25 mouse cellular contexts compared by ENCODE assay signal in genomic region chr15:99238006-99238405, GRCm38 (mm10). TPM values are rescaled to one million over a fixed set of nuclear protein-coding genes. Genes with fewer than 3 reads are reported as not detected.
DNase-seq lines count a peak whose midpoint lies in the region; ATAC-seq and TF ChIP-seq lines count a peak whose summit lies in the region.
"Had no signal": no experiment of that assay in that cellular context is flagged by ENCODE, and none has a peak within 500 bp of the region (broad histone marks: within the 10 kb centered on the region; RNA-seq: fewer than 3 reads in every experiment).

No protein-coding gene starts in this region.

- WGBS in forebrain, embryonic 10.5 days, result 63% methylated on average over 11 of the region's 11 CpGs
- 66% methylated on average over 11 of the region's 11 CpGs for WGBS in forebrain, postnatal 0 days
- WGBS in limb, embryonic 11.5 days, result 57% methylated on average over 11 of the region's 11 CpGs

- H3K4me1 ChIP-seq in forebrain, embryonic 10.5 days, result peaks cover 22% of the 10 kb centered on the region
- H3K4me1 ChIP-seq in forebrain, postnatal 0 days (ENCODE audit: insufficient read depth), result no peaks in the 10 kb centered on the region
- peaks cover 61% of the 10 kb centered on the region for H3K4me1 ChIP-seq in E14TG2a.4 (replicated peaks; ENCODE audit: low read depth, low read length)
- no peaks in the 10 kb centered on the region for H3K4me1 ChIP-seq in limb, embryonic 11.5 days (ENCODE audit: control insufficient read depth, insufficient read depth, low read length)
- H3K4me1 ChIP-seq: heart, embryonic 12.5 days; hindbrain, embryonic 15.5 days had no signal

- H3K27ac ChIP-seq in forebrain, embryonic 10.5 days, result peak overlapping the region; percentile 31; the same call in 1 of the 2 replicates
- H3K27ac ChIP-seq in forebrain, postnatal 0 days (ENCODE audit: low read depth, low read length), result no peak overlapping the region
- H3K27ac ChIP-seq in limb, embryonic 11.5 days (replicated peaks; ENCODE audit: low read depth, low read length), result no peak overlapping the region
- H3K27ac ChIP-seq: hindbrain, embryonic 15.5 days; left cerebral cortex, adult 2 months; liver, embryonic 12.5 days had no signal

- no peak for DNase-seq in forebrain, embryonic 10.5 days (ENCODE audit: extremely low spot score, low spot score)
- DNase-seq in forebrain, postnatal 0 days, result no peak
- no peak for DNase-seq in limb, embryonic 11.5 days (ENCODE audit: low spot score)
- peak; percentile 79 for DNase-seq in thymus, postnatal 14 days
- DNase-seq in left cerebral cortex, adult 18-20 months (ENCODE audit: low spot score in 2 of 2), result no peak
- DNase-seq in adrenal gland, adult 8-10 months, result no peak
- DNase-seq in urinary bladder, postnatal 10 days (ENCODE audit: low spot score), result no peak
- DNase-seq: cerebellum, adult 2 months; heart, postnatal 36 days; kidney, postnatal 36 days; left cerebral cortex, postnatal 4 days; lung, adult 2 months; lung, postnatal 36 days; right cerebral cortex, postnatal 4 days had no signal

- ATAC-seq in forebrain, postnatal 0 days, result no peak
- no peak for ATAC-seq in limb, embryonic 11.5 days (ENCODE audit: insufficient number of reproducible peaks, low FRiP score, low TSS enrichment, low read depth)
- ATAC-seq: intestine, embryonic 16.5 days; liver, embryonic 12.5 days; midbrain, embryonic 16.5 days had no signal

- H3K9ac ChIP-seq in forebrain, postnatal 0 days, result no peak overlapping the region
- H3K9ac ChIP-seq in limb, embryonic 11.5 days (ENCODE audit: low read length), result 0 out of 2 replicates have a peak overlapping the region, but pooled peaks have one; percentile 2
- H3K9ac ChIP-seq: heart, embryonic 12.5 days; hindbrain, embryonic 15.5 days; liver, embryonic 12.5 days had no signal

- no peak for TF ChIP-seq CTCF in forebrain, postnatal 0 days (IDR thresholded peaks at IDR 0.05; ENCODE audit: low read depth)
- TF ChIP-seq CTCF in E14TG2a.4 (conservative IDR thresholded peaks at IDR 0.05; ENCODE audit: low read length), result no peak

- no peaks in the 10 kb centered on the region for H3K9me3 ChIP-seq in forebrain, embryonic 10.5 days
- no peaks in the 10 kb centered on the region for H3K9me3 ChIP-seq in forebrain, postnatal 0 days (ENCODE audit: low read length)
- no peaks in the 10 kb centered on the region for H3K9me3 ChIP-seq in E14TG2a.4 (ENCODE audit: low read length)
- no peaks in the 10 kb centered on the region for H3K9me3 ChIP-seq in limb, embryonic 11.5 days (ENCODE audit: control insufficient read depth, low read length)
- H3K9me3 ChIP-seq: G1E; heart, embryonic 12.5 days; hindbrain, embryonic 15.5 days; liver, embryonic 12.5 days had no signal

- peaks cover 30% of the 10 kb centered on the region for H3K36me3 ChIP-seq in forebrain, embryonic 10.5 days (replicated peaks)
- H3K36me3 ChIP-seq in forebrain, postnatal 0 days (ENCODE audit: insufficient read depth), result peaks cover 24% of the 10 kb centered on the region
- peaks cover 26% of the 10 kb centered on the region for H3K36me3 ChIP-seq in E14TG2a.4 (ENCODE audit: insufficient read depth, low read length)
- no peaks in the 10 kb centered on the region; the same call in 1 of the 2 replicates for H3K36me3 ChIP-seq in limb, embryonic 11.5 days (ENCODE audit: control insufficient read depth, insufficient read depth, low read length)

- no peak overlapping the region for H3K4me2 ChIP-seq in forebrain, postnatal 0 days (ENCODE audit: low read depth)
- no peak overlapping the region for H3K4me2 ChIP-seq in limb, embryonic 11.5 days (ENCODE audit: low read depth, severe bottlenecking)
- H3K4me2 ChIP-seq: heart, embryonic 12.5 days; hindbrain, embryonic 15.5 days; liver, embryonic 12.5 days had no signal

- H3K4me3 ChIP-seq in forebrain, embryonic 10.5 days, result no peak overlapping the region
- no peak overlapping the region for H3K4me3 ChIP-seq in forebrain, postnatal 0 days (ENCODE audit: low read depth, low read length)
- peak overlapping the region; percentile 54 for H3K4me3 ChIP-seq in E14TG2a.4 (replicated peaks; ENCODE audit: low read length)
- no peak overlapping the region for H3K4me3 ChIP-seq in limb, embryonic 11.5 days (ENCODE audit: low read depth, low read length)
- H3K4me3 ChIP-seq: heart, embryonic 12.5 days; hindbrain, embryonic 15.5 days; left cerebral cortex, adult 2 months; liver, embryonic 12.5 days had no signal

- peaks cover 18% of the 10 kb centered on the region for H3K27me3 ChIP-seq in forebrain, embryonic 10.5 days (ENCODE audit: poor library complexity, severe bottlenecking)
- no peaks in the 10 kb centered on the region for H3K27me3 ChIP-seq in forebrain, postnatal 0 days (ENCODE audit: insufficient read depth, low read length)
- H3K27me3 ChIP-seq in E14TG2a.4 (ENCODE audit: insufficient read depth, low read length), result peaks cover 10% of the 10 kb centered on the region
- no peaks in the 10 kb centered on the region for H3K27me3 ChIP-seq in limb, embryonic 11.5 days (ENCODE audit: control insufficient read depth, insufficient read depth, low read length)
- H3K27me3 ChIP-seq: hindbrain, embryonic 15.5 days had no signal

RNA-seq across cellular contexts. Expression of gene Kcnh3, which starts 13.3 kb away (rescaled TPM):
- 0.17 TPM in 1 of 2 replicates, not detected in the other for polyA plus RNA-seq in forebrain, embryonic 10.5 days (2016; fragmentation: Nextera tagmentation; extraction: Ambion mirVana)
- total RNA-seq in forebrain, postnatal 0 days (2014; rRNA removed), result 22.9 and 435 TPM in 2 replicates
- 7.7 and 8.2 TPM in 2 replicates for polyA plus RNA-seq in forebrain, postnatal 0 days (2015; fragmentation: Nextera tagmentation; extraction: Ambion mirVana)
- 0.07 TPM in 1 of 2 replicates, not detected in the other for polyA plus RNA-seq in limb, embryonic 11.5 days (2014; fragmentation: Nextera tagmentation; extraction: Ambion mirVana)
- total RNA-seq in left cerebral cortex, adult 18-20 months (2021), result 100 to 1,000 TPM; 160 to 178 TPM
- total RNA-seq in adrenal gland, adult 8-10 months (2022), result 1 to 10 TPM in 3 of 4 experiments, under 1 TPM in 1; 0.70 to 1.9 (median 1.5) TPM
- total RNA-seq: megakaryocyte-erythroid progenitor cell, adult 5-6 weeks had no signal
- polyA plus RNA-seq: G1E; liver, embryonic 12.5 days had no signal

RNA-seq across cellular contexts. Expression of gene Mcrs1, which starts 13.8 kb away (rescaled TPM):
- polyA plus RNA-seq in forebrain, embryonic 10.5 days (2016; fragmentation: Nextera tagmentation; extraction: Ambion mirVana), result 192 and 203 TPM in 2 replicates
- 231 and 250 TPM in 2 replicates for total RNA-seq in forebrain, postnatal 0 days (2014; rRNA removed)
- 242 and 258 TPM in 2 replicates for polyA plus RNA-seq in forebrain, postnatal 0 days (2015; fragmentation: Nextera tagmentation; extraction: Ambion mirVana)
- polyA plus RNA-seq in limb, embryonic 11.5 days (2014; fragmentation: Nextera tagmentation; extraction: Ambion mirVana), result 165 and 168 TPM in 2 replicates
- total RNA-seq in left cerebral cortex, adult 18-20 months (2021), result 10 to 100 TPM; 82.3 to 83.1 TPM
- total RNA-seq in adrenal gland, adult 8-10 months (2022), result 10 to 100 TPM; 43.9 to 54.3 (median 49.1) TPM

RNA-seq across cellular contexts. Expression of gene Prpf40b, which starts 56.9 kb away (rescaled TPM):
- 60.7 and 62.2 TPM in 2 replicates for polyA plus RNA-seq in forebrain, embryonic 10.5 days (2016; fragmentation: Nextera tagmentation; extraction: Ambion mirVana)
- 110 and 116 TPM in 2 replicates for total RNA-seq in forebrain, postnatal 0 days (2014; rRNA removed)
- polyA plus RNA-seq in forebrain, postnatal 0 days (2015; fragmentation: Nextera tagmentation; extraction: Ambion mirVana), result 69.1 and 89.7 TPM in 2 replicates
- 51.9 and 57.3 TPM in 2 replicates for polyA plus RNA-seq in limb, embryonic 11.5 days (2014; fragmentation: Nextera tagmentation; extraction: Ambion mirVana)
- total RNA-seq in left cerebral cortex, adult 18-20 months (2021), result 100 to 1,000 TPM in 1 of 2 experiments, 10 to 100 TPM in 1; 93.7 to 100 TPM
- total RNA-seq in adrenal gland, adult 8-10 months (2022), result 10 to 100 TPM; 46.5 to 76.6 (median 51.2) TPM

RNA-seq across cellular contexts. Expression of gene Fam186b, which starts 57.7 kb away (rescaled TPM):
- 0.11 and 0.17 TPM in 2 replicates for polyA plus RNA-seq in forebrain, embryonic 10.5 days (2016; fragmentation: Nextera tagmentation; extraction: Ambion mirVana)
- total RNA-seq in forebrain, postnatal 0 days (2014; rRNA removed), result 0.52 and 1.5 TPM in 2 replicates
- 0.58 and 0.85 TPM in 2 replicates for polyA plus RNA-seq in forebrain, postnatal 0 days (2015; fragmentation: Nextera tagmentation; extraction: Ambion mirVana)
- polyA plus RNA-seq in limb, embryonic 11.5 days (2014; fragmentation: Nextera tagmentation; extraction: Ambion mirVana), result not detected in 2 replicates
- total RNA-seq in left cerebral cortex, adult 18-20 months (2021), result 1 to 10 TPM; 1.5 to 1.8 TPM
- 1 to 10 TPM; 2.6 to 4.5 (median 3.8) TPM for total RNA-seq in adrenal gland, adult 8-10 months (2022)
- total RNA-seq: common myeloid progenitor, adult 5-6 weeks; G1E; gastrocnemius, postnatal 4 days; heart, postnatal 36 days; megakaryocyte-erythroid progenitor cell, adult 5-6 weeks had no signal
- polyA plus RNA-seq: G1E; lung, adult 2 months had no signal
